ENCODE assay signal across 25 mouse cellular contexts in the genomic region with DNA sequence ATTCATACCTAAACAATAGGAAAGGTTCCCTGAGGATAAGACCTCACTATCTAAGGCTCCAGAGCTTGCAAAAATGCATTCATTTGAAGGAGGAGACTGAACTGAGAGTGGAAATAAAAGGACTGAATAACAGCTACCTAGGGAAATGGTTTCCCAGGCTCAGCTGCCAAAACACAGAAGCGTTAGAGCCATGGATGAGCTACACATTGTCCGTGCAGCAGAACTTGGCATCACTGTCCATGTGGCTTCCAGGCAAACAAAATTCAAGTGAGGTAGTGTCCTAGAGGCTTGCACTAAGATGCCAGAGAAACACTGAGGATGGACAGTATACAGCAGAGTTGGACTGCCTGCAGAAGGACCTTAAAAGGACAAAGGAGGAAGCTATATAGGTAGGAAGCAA.
DNase-seq lines count a peak whose midpoint lies in the region; ATAC-seq and TF ChIP-seq lines count a peak whose summit lies in the region.
"Had no signal": no experiment of that assay in that cellular context is flagged by ENCODE, and none has a peak within 500 bp of the region (broad histone marks: within the 10 kb centered on the region; RNA-seq: fewer than 3 reads in every experiment).

No protein-coding gene starts in this region.

- H3K9ac ChIP-seq in hindbrain, embryonic 15.5 days, result no peak overlapping the region
- H3K9ac ChIP-seq: embryonic facial prominence, embryonic 13.5 days; forebrain, embryonic 12.5 days; heart, embryonic 12.5 days; limb, embryonic 15.5 days; liver, embryonic 14.5 days; stomach, embryonic 15.5 days had no signal

- H3K4me3 ChIP-seq in hindbrain, embryonic 15.5 days, result no peak overlapping the region
- H3K4me3 ChIP-seq in hindbrain, embryonic 10.5 days, result no peak overlapping the region
- H3K4me3 ChIP-seq: embryonic facial prominence, embryonic 13.5 days; erythroblast, embryonic 14.5 days; forebrain, embryonic 12.5 days; heart, embryonic 12.5 days; limb, embryonic 15.5 days; midbrain, embryonic 10.5 days; stomach, embryonic 15.5 days had no signal

- H3K4me1 ChIP-seq in hindbrain, embryonic 15.5 days (replicated peaks), result peaks cover 3% of the 10 kb centered on the region; the same call in 1 of the 2 replicates
- H3K4me1 ChIP-seq in hindbrain, embryonic 10.5 days (replicated peaks), result no peaks in the 10 kb centered on the region
- H3K4me1 ChIP-seq: embryonic facial prominence, embryonic 13.5 days; forebrain, embryonic 12.5 days; heart, embryonic 12.5 days; limb, embryonic 15.5 days; midbrain, embryonic 10.5 days; stomach, embryonic 15.5 days had no signal

- no peak for TF ChIP-seq POLR2A in brain, embryonic 14.5 days (IDR thresholded peaks at IDR 0.05; ENCODE audit: borderline replicate concordance, extremely low read depth, insufficient read depth, insufficient read length, poor library complexity, severe bottlenecking)

- peak overlapping the region; percentile 20; the same call in 1 of the 2 replicates for H3K27ac ChIP-seq in hindbrain, embryonic 15.5 days (replicated peaks)
- H3K27ac ChIP-seq in hindbrain, embryonic 10.5 days, result no peak overlapping the region
- H3K27ac ChIP-seq: embryonic facial prominence, embryonic 13.5 days; forebrain, embryonic 12.5 days; limb, embryonic 15.5 days; liver, embryonic 14.5 days; midbrain, embryonic 10.5 days; stomach, embryonic 15.5 days had no signal

- no peaks in the 10 kb centered on the region for H3K27me3 ChIP-seq in hindbrain, embryonic 15.5 days
- H3K27me3 ChIP-seq in hindbrain, embryonic 10.5 days (ENCODE audit: insufficient read depth, poor library complexity, severe bottlenecking), result no peaks in the 10 kb centered on the region
- H3K27me3 ChIP-seq: embryonic facial prominence, embryonic 13.5 days; forebrain, embryonic 12.5 days; heart, embryonic 12.5 days; limb, embryonic 15.5 days; stomach, embryonic 15.5 days had no signal

- no peak; the same call in 1 of the 2 replicates for ATAC-seq in hindbrain, embryonic 15.5 days (ENCODE audit: low FRiP score, low read depth)
- ATAC-seq: inflammation-experienced regulatory T-cells, adult 6 months; lung, postnatal 0 days had no signal

- no peaks in the 10 kb centered on the region for H3K9me3 ChIP-seq in hindbrain, embryonic 15.5 days
- H3K9me3 ChIP-seq in hindbrain, embryonic 10.5 days, result no peaks in the 10 kb centered on the region
- H3K9me3 ChIP-seq: embryonic facial prominence, embryonic 13.5 days; forebrain, embryonic 12.5 days; heart, embryonic 12.5 days; limb, embryonic 15.5 days; midbrain, embryonic 10.5 days; stomach, embryonic 15.5 days had no signal

- H3K4me2 ChIP-seq in hindbrain, embryonic 15.5 days, result no peak overlapping the region
- H3K4me2 ChIP-seq: embryonic facial prominence, embryonic 13.5 days; forebrain, embryonic 12.5 days; heart, embryonic 12.5 days; limb, embryonic 15.5 days; stomach, embryonic 15.5 days had no signal

- DNase-seq in hindbrain, embryonic 10.5 days (ENCODE audit: low spot score), result no peak
- peak; percentile 50 for DNase-seq in brain, adult 2 months (ENCODE audit: low read depth, low spot score)
- peak; percentile 19 for DNase-seq in brain, embryonic 14.5 days (ENCODE audit: low read depth)
- peak; percentile 28 to 39 for DNase-seq in cerebellum, postnatal 36 days
- DNase-seq in adrenal gland, postnatal 25 days, result no peak
- no peak for DNase-seq in heart, adult 18-20 months
- DNase-seq: adrenal gland, adult 2 months; embryo, embryonic 11 days; heart, postnatal 10 days; kidney, adult 18-20 months; layer of hippocampus, adult 9-11 months; right cerebral cortex, adult 18-20 months; right cerebral cortex, postnatal 4 days; thymus, postnatal 25 days had no signal

- TF ChIP-seq CTCF in brain, embryonic 14.5 days (IDR thresholded peaks at IDR 0.05; ENCODE audit: borderline replicate concordance, extremely low read depth, insufficient read depth, insufficient read length), result no peak

- 56% methylated on average over 2 of the region's 2 CpGs for WGBS in hindbrain, embryonic 15.5 days
- 92% methylated on average over 2 of the region's 2 CpGs for WGBS in hindbrain, embryonic 10.5 days

- H3K36me3 ChIP-seq in hindbrain, embryonic 15.5 days, result no peaks in the 10 kb centered on the region
- peaks cover 3% of the 10 kb centered on the region; the same call in 1 of the 2 replicates for H3K36me3 ChIP-seq in hindbrain, embryonic 10.5 days
- H3K36me3 ChIP-seq: forebrain, embryonic 12.5 days; stomach, embryonic 15.5 days had no signal

Comparison
In these comparisons a context has a peak if more than half of its experiments do, and no peak if none do; other contexts are left out.
1. DNase-seq: peak in brain, adult 2 months (single experiment), brain, embryonic 14.5 days (single experiment) and cerebellum, postnatal 36 days (2 of 2); none in hindbrain, embryonic 10.5 days (single experiment), adrenal gland, postnatal 25 days (single experiment) and heart, adult 18-20 months (0 of 2).